ENCODE assay signal across 16 mouse cellular contexts in the genomic region with DNA sequence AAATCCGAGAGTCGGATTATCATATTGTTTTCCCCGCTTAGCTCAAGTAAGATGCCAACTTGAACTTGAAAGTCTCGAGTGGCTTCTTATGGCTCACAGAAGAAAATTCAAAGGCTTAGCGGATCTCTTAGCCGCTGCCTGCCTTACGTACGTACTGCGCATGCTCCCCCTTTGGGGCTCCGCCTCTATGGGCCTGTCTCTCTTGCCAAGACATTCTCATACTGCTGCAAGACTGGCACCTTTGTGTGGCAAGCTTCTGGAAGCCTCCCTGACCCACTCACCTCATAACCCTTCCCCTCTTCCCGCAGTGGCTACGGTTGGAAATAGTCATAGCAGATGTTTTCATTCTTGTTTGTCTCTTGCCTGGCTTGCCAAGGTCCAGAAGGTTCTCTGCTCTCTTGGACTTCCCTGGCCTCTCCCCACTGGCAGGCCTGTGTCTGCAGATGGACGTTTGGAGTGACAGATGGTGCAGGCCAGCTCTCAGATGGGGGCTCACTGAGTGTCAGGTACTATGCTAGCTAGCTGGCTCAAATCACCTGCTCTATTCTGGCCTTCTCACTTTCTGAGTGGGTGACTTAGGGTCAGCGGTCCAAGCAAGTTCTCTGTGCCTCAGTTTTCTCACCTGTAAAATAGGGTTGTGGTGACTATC.
DNase-seq lines count a peak whose midpoint lies in the region; ATAC-seq and TF ChIP-seq lines count a peak whose summit lies in the region.
"Had no signal": no experiment of that assay in that cellular context is flagged by ENCODE, and none has a peak within 500 bp of the region (broad histone marks: within the 10 kb centered on the region; RNA-seq: fewer than 3 reads in every experiment).

No protein-coding gene starts in this region.

- H3K9ac ChIP-seq in hindbrain, postnatal 0 days (replicated peaks; ENCODE audit: low read length): no peak overlapping the region
- no peak overlapping the region for H3K9ac ChIP-seq in hindbrain, embryonic 11.5 days (ENCODE audit: low read depth, low read length)
- H3K9ac ChIP-seq: embryonic facial prominence, embryonic 13.5 days; intestine, embryonic 15.5 days; liver, embryonic 13.5 days had no signal

- peak; percentile 51 for DNase-seq in hindbrain, postnatal 0 days (ENCODE audit: low spot score)
- DNase-seq in hindbrain, embryonic 11.5 days (ENCODE audit: low spot score): no peak
- DNase-seq in R1 (ENCODE audit: low read depth, low spot score): peak; percentile 54
- peak; percentile 35 for DNase-seq in adrenal gland, postnatal 25 days
- peak; percentile 99 for DNase-seq in cerebellum, adult 9-10 months
- DNase-seq in thymus, postnatal 36 days: no peak
- no peak for DNase-seq in gastrocnemius, postnatal 4 days (ENCODE audit: low spot score in 2 of 2)
- DNase-seq: gastrocnemius, postnatal 14 days; heart, postnatal 4 days; liver, embryonic 13.5 days had no signal

- peaks cover 25% of the 10 kb centered on the region for H3K4me1 ChIP-seq in hindbrain, postnatal 0 days (ENCODE audit: insufficient read depth, low read length)
- 0 out of 2 replicates have a peak, but pooled peaks cover 2% of the 10 kb centered on the region for H3K4me1 ChIP-seq in hindbrain, embryonic 11.5 days (replicated peaks; ENCODE audit: control insufficient read depth, insufficient read depth, low read length)
- H3K4me1 ChIP-seq: liver, embryonic 13.5 days had no signal

- H3K27ac ChIP-seq in hindbrain, postnatal 0 days: peak overlapping the region; percentile 45; the same call in 1 of the 2 replicates
- H3K27ac ChIP-seq in hindbrain, embryonic 11.5 days (ENCODE audit: low read depth, low read length): no peak overlapping the region
- H3K27ac ChIP-seq: embryonic facial prominence, embryonic 13.5 days; intestine, embryonic 15.5 days; kidney, postnatal 0 days; liver, embryonic 13.5 days had no signal

- 71% methylated on average over 14 of the region's 14 CpGs for WGBS in hindbrain, postnatal 0 days
- WGBS in hindbrain, embryonic 11.5 days: 87% methylated on average over 14 of the region's 14 CpGs

- no peak for ATAC-seq in hindbrain, postnatal 0 days
- ATAC-seq in hindbrain, embryonic 11.5 days (ENCODE audit: low FRiP score): no peak
- ATAC-seq: CD4-positive, CD25-positive, alpha-beta regulatory T cell, adult 4 months; intestine, embryonic 15.5 days; lung, postnatal 0 days had no signal

- H3K27me3 ChIP-seq in hindbrain, postnatal 0 days (ENCODE audit: insufficient read depth, low read length): no peaks in the 10 kb centered on the region
- H3K27me3 ChIP-seq in hindbrain, embryonic 11.5 days (ENCODE audit: control insufficient read depth, insufficient read depth, low read length): no peaks in the 10 kb centered on the region
- H3K27me3 ChIP-seq: embryonic facial prominence, embryonic 13.5 days; intestine, embryonic 15.5 days; liver, embryonic 13.5 days had no signal

- no peaks in the 10 kb centered on the region for H3K36me3 ChIP-seq in hindbrain, postnatal 0 days (ENCODE audit: insufficient read depth, low read length)
- H3K36me3 ChIP-seq in hindbrain, embryonic 11.5 days (ENCODE audit: control insufficient read depth, insufficient read depth, low read length): no peaks in the 10 kb centered on the region
- H3K36me3 ChIP-seq: embryonic facial prominence, embryonic 13.5 days; intestine, embryonic 15.5 days; liver, embryonic 13.5 days had no signal

- no peak for TF ChIP-seq CTCF in hindbrain, postnatal 0 days (IDR thresholded peaks at IDR 0.05; ENCODE audit: low read depth)

- no peak overlapping the region for H3K4me3 ChIP-seq in hindbrain, postnatal 0 days (ENCODE audit: low read length)
- no peak overlapping the region for H3K4me3 ChIP-seq in hindbrain, embryonic 11.5 days (ENCODE audit: low read depth, low read length)
- H3K4me3 ChIP-seq: embryonic facial prominence, embryonic 13.5 days; intestine, embryonic 15.5 days; liver, embryonic 13.5 days had no signal

- no peak overlapping the region for H3K4me2 ChIP-seq in hindbrain, postnatal 0 days (ENCODE audit: low read depth, low read length)
- H3K4me2 ChIP-seq in hindbrain, embryonic 11.5 days (replicated peaks; ENCODE audit: low read depth, low read length): no peak overlapping the region
- H3K4me2 ChIP-seq: embryonic facial prominence, embryonic 13.5 days; heart, embryonic 11.5 days; intestine, embryonic 15.5 days; liver, embryonic 13.5 days had no signal

- H3K9me3 ChIP-seq in hindbrain, postnatal 0 days (ENCODE audit: low read length): no peaks in the 10 kb centered on the region
- H3K9me3 ChIP-seq in hindbrain, embryonic 11.5 days (ENCODE audit: control insufficient read depth, low read length): no peaks in the 10 kb centered on the region
- H3K9me3 ChIP-seq: embryonic facial prominence, embryonic 13.5 days; intestine, embryonic 15.5 days; liver, embryonic 13.5 days had no signal

Comparison
In these comparisons a context has a peak if more than half of its experiments do, and no peak if none do; other contexts are left out.
1. DNase-seq: peak in hindbrain, postnatal 0 days (single experiment), R1 (single experiment), adrenal gland, postnatal 25 days (single experiment) and cerebellum, adult 9-10 months (single experiment); none in hindbrain, embryonic 11.5 days (single experiment), thymus, postnatal 36 days (0 of 2) and gastrocnemius, postnatal 4 days (0 of 2).